Mouse (Mus musculus): ENCODE data around the gene Tmem97.
"Not testable (repeated sequence)": the region's sequence is repeated elsewhere in the genome, so short reads cannot be mapped to it uniquely, and the experiment has no call there.

Tmem97 gene

DNA sequence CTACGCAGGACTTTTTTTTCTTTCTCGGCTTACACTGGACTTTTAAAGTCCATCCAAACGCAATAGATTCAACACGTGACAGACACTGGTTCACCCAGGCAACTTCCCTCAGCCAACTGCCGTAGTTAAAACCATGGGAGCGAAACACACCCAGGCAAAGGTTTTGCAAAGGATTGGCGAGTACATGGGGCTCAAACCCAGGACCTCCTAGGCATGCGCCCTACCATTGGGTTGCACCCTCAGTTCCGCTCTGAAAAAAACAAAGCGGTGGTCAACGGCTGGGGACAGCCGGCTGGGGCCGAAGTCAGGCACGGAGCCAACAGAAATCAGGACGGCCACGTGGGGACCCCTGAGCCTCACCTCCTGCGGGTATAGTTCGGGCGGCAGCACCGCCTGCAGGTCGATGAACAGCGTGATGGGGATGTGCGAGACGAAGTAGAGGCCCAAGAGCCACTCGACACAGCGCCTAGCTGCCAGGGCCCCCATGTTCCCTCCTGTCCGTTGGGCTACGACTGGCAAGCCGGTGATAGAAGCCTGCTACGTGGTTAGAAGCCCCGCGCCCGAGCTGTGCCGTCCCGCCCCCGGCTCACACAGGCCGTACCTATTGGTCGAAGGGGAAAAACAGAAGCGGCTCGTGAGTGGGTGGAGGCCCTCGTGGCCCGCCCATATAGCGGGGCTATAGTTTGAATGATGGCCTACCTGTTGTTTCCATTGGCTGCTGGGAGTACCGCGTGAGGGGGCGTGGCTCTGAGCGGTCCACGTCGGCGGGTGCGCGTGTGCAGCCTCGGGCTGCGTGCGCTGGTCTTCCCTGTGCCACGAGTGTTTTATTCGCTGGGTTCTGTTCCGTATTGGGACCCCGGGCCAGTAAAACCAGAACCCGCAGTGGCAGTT is at the start of gene Tmem97:
TSS of gene Tmem97 (minus strand) at position 610 of the 891 bp plus-strand sequence.
- DNase-seq, result peak; percentile 97

DNA sequence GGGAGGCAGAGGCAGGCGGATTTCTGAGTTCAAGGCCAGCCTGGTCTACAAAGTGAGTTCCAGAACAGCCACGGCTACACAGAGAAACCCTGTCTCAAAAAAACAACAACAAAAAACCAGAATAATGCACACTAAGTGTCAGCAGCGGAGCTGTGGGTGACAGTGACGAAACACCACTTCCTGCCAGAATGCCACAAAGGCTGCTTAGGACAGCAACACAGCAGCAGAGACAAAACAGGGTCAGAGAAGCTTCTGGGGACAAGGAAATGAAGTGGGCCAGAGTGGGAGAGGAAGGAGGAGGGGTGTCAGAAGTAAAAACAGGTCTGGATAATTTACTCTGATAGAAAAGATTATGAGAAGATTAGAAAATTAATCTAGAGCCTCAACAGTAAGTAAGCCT is 49.5 kb upstream of the Tmem97 start:
- no peak for DNase-seq

DNA sequence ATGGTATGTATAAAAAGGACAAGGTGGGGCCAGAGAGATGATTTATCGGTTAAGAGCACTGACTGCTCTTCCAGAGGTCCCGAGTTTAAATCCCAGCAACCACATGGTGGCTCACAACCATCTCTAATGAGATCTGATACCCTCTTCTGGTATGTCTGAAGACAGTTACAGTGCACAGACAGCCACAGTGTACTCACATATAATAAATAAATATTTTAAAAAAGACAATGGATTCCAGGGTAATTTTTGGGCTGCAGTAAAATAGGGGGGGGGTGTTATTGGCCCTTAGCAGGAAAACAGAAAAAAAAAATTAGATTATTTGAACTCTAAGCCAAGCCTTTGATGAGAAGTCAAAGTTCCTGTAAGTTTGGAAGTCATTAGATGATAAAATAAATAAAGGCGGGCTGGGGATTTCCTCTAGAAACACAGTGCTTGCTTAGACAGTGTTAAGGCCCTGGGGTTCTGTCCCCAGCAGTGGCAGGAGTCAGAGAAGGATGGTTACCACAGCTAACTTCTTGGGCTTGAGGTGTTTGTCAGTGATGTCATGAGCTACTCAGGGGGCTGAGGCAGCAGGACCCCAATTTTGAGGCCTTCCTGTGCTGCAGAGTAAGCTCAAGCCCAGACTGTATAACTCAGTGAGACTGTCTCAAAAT is 48.3 kb upstream of the Tmem97 start:
- no peak for DNase-seq

DNA sequence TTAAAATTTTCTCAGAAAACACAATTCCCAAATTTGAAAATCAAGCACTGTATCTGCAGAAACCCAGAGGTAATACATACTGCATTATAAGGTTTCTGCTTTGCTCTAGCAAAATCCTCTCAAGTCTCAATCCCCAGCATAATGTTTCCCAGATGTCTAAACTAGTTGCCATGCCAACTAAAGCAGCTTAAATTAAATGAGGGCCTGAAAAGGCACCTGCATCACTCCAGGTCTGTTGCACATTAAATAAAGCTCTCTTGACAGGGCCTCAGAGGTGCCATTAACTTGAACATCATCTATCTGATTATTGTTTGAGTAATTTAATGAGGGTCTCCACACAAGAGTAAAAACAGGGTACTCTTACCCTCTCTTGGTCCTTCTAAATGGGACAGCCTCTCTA is 46.2 kb upstream of the Tmem97 start:
- DNase-seq, result no peak

DNA sequence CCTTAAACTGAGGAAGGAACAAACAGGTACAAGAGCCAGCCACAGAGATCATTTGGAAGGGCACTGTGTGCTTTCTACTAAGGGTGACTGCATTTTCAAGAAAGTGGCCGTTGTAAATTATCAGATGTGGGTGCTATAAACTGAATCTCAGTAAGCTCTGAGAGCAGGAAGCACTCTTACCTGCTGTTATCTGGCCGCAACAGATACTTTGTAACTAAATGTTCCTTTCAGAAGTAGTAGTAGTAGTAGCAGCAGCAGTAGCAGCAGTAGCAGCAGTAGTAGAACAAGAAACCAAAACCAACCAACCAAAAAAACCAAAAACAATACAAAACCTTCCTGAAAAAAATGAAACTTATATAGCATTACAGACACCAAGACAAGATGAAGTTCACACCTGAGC is 45.2 kb upstream of the Tmem97 start:
- no peak for DNase-seq

DNA sequence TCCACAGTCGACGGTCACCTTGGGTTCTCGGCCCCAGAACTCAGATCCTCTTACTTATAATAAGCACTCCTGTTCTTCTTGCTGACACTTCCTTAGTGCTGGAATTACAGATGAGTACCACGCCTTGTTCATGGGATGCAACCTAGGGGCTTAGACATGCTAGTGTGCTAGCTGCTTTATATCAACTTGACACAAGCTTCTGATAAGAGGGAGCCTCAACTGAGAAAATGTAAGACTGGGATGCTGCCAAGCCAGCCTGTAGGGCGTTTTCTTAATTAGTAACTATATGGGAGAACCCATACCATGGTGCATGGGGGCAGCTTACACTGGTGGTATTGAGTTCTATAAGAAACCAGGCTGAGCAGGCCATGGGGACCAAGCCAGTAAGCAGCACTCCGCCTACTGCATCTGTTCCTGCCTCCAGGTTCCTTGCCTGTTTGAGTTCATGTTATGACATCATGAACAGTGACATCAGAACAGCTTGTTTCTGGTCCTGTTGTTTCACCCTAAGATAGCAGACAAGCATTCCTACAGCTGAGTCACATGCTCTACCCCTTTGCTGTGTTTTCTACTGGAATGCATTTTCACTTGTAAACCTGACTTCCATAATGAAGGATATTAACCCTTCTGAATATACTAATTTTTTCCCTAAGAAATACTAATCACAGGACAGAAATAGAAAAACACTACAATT is 43.8 kb upstream of the Tmem97 start:
- no peak for DNase-seq

DNA sequence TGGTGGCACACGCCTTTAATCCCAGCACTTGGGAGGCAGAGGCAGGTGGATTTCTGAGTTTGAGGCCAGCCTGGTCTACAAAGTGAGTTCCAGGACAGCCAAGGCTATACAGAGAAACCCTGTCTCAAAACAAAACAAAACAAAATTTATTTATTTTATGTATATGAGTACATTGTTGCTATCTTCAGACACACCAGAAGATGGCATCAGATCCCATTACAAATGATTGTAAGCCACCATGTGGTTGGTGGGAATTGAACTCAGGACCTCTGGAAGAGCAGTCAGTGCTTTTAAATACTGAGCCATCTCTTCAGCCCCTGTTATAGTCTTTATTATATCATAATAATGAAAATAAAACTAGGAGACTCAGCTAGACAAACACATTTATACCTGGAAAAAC is 37.1 kb upstream of the Tmem97 start:
- DNase-seq, result not testable (repeated sequence)

DNA sequence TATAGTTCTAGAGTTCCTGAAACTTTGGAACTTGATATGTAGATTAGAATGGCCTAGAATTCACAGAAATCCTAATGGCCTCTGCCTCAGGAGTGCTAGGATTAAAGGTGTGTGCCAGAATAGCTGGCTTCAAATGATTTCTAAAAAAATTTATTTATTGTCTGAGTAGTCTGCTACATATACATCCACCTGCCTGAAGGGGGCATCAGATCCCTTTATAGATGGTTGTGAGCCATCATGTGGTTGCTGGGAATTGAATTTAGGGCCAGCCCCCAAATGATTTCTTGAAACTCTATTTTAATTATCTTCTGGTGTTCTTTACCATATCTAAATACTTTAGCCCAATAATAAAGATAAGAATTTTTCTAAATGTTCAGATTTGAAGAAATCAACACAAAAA is 35.5 kb upstream of the Tmem97 start:
- DNase-seq, result no peak

DNA sequence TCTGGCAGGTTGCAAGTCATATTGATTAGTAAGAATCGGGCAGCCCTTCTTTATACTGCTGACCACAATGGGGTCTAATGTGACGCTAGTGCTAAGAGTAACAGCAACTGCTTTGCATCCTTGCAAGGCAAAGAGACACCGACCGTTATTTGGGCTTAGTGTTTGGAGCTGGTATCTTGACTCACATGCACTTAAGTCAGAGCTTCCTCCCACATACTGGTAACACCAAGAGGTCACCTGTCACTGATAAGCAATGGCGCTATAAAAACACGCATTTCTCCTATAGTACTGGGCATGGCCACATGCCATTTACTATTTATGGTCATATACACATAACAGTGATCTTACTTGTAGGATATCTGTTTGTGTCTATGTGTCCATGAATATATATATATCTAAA is 32.3 kb upstream of the Tmem97 start:
- DNase-seq, result no peak

DNA sequence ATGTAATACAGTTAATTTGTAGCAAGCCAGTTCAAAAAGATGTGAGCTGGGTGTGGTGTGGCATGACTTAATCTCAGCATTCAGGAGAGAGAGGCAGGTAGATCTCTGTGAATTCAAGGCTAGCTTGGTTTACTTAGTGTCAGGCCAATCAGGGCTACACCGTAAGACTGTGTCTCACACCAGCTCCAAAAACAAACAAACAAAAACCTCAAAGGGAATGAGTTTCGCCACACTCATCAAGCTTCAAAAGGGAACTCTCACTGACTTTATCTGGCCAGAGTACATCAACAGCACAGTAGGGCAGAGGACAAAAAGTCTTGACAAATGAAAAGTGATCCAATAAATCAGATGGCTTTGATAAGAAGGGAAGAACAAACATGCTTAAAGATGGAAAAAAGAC is 24.4 kb upstream of the Tmem97 start:
- no peak for DNase-seq

DNA sequence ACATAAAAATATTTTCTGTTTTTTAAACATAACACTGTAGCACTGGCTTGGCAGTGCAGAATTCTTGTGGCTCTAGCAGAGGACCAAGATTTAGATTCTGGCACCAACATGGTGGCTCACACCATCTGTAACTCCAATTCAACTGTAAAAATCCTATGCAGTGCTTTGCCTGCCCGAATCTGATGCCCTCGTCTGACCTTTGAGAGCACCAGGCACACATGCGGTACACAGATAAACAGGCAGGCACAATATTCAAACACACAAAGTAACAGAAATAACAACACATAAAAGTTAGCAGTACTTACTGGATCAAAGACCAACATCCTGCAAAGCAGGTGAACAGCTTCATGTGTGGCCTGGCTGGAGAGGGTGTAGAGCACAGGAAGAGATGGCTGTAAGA is 24.0 kb upstream of the Tmem97 start:
- DNase-seq, result no peak

DNA sequence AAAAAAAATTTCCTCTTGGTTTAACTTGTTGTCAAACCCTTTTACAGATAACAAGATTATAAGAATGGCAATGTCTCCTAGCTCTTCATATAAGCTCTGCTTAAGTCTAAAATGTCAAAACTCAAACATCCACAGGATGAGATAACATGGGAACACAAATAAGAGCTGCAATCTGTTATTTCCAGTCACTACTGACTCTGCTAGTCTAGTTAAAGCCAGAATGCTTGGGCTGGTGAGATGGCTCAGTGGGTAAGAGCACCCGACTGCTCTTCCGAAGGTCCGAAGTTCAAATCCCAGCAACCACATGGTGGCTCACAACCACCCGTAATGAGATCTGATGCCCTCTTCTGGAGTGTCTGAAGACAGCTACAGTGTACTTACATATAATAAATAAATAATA is 23.5 kb upstream of the Tmem97 start:
- DNase-seq, result not testable (repeated sequence)

DNA sequence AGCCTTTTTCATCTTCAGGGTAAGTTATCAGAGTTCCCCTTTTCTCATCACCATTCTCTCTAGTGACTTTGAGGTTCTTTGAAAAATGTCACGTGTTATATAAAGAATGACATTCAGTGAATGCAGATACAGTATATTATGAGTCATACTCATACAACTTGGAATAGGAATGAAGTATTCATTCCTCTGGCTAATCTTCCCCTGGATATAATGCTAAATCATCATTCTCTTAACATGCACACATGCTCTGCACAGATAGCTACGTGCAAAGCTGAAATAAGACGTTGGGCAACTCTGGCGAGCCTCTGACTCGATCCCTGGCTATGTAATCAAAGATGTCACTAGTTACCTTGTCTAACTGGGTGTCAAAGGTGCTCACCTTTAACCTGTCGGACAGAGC is 21.3 kb upstream of the Tmem97 start:
- no peak for DNase-seq

DNA sequence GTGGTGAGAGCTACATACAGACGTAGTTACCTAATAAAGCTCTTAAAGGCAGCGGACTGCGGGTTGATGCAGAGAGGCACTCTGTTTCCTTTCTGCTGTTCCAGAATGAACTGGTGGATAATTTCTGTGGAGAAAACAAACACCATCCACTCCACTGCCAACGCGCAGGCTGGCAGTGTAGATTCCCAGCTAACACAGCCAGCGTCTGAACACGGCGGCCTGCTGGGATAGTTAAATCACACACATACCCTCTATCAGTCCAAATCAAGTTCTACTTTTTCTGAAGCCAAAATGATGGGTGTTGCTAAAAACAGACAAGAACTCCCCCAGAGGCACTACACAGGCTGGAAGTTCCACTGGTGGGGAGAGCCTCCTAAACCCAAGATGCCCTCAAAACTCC is 20.9 kb upstream of the Tmem97 start:
- DNase-seq, result no peak

DNA sequence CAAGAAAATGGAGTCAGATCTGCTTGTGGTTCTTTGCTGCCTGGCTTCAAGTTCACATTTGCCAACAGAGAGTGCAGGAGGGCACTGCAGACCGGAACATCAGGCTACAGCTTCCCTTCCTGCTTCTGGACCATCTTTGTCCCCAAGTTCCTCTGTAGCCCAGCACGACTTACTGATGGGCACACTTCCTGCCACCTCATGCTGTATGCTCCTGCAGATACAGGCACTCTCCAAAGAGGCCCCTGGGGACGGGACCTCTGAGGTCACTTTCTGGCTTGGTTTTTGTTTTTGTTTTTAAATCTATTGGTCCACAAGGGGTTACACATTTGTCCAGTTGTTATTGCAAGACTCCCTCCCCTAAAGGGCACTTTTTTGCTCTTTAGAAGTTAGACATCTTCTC is 19.2 kb upstream of the Tmem97 start:
- DNase-seq, result no peak

DNA sequence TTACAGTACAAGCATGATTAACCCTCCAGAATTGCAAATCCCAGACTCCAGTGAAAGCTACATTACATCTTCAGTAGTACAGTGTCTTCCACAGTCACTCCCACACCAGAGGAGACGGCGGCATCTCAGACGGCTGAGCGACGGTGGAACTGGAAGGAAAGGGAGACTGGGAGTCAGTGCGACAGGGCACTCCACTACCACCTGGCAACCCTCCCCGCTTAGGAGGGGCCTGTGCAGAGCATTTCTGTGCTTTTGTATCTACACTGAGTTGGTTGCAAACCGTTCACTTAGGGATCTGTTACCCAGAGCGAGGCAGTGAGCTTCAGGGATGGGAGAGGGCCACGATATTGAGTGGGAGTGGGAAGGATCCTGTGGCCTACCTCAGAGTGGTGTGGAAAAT is 18.2 kb upstream of the Tmem97 start:
- DNase-seq, result no peak

DNA sequence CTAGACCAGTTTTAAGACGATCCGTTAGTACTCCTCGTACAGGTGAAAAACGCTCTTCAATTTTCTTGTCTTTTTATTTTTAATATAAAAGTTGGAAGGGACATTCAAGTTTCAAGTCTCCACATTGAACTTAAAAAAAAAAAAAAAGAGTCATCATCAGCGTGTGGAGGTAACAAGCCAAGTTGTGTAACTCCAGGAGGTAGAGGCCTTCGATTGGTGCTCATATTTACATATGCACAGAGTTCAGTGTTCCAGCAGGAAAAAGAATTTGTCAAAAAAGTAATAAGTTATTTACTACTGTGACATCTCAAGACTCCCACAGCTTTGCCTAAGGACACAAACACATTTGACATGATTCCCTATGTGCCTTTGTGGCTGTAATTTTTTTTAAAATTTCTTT is 17.0 kb upstream of the Tmem97 start:
- DNase-seq, result no peak

DNA sequence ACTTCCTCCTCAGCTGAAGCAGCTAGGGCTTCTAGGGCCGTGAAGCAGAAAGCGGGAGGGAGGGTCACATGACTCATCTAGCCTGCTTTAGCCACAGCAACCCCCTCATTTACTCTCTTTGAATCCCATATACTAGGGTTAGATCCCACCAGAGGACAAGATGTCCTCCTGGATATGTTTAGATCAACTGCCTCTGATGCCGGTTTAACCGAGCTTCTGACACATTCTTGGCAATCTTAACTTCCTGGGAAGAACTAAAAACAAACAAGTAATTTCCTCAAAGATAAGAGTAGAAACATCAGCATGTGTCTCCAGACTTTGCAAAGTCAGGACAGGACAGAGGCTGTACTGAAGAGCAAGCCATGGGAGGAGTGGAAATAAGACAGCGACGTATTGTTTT is 16.2 kb upstream of the Tmem97 start:
- DNase-seq, result no peak

DNA sequence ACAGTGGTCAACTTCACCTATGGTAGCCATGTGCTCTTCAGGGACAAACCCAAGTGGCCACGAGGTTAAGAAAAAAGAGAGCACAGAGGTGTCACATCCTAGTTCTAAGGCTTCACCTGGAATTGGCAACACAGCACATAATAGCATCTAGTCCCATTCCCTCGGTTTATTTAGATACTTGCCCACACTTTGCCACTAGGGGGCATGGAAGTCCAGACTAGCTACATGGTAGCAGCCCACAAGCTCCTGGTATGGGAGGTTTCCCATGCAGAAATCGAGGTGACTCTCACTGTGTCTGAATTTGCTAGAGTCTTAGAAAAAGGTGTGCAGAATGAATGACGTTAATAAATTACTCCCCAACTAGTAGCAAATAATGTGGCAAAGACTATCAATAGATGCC is 9.9 kb upstream of the Tmem97 start:
- no peak for DNase-seq

DNA sequence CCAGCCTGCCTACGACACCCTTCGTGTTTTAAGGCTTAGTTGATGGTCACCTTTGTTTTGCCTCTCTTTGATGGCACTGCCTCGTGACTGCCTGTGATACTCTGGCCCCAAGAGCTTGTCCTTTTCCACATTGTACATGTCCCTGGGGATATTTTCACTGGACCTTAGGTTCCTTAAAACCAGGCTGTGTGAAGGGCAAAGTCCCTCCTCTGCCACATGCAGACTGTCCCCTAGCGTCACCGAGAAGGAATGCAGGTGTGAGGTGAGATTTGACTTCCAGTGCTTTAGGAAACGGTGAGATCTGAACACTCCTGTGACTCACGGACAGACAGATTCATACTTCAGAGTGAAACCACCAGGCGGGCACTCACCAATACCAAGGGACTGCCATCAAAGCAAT is 6.7 kb upstream of the Tmem97 start:
- DNase-seq, result no peak

DNA sequence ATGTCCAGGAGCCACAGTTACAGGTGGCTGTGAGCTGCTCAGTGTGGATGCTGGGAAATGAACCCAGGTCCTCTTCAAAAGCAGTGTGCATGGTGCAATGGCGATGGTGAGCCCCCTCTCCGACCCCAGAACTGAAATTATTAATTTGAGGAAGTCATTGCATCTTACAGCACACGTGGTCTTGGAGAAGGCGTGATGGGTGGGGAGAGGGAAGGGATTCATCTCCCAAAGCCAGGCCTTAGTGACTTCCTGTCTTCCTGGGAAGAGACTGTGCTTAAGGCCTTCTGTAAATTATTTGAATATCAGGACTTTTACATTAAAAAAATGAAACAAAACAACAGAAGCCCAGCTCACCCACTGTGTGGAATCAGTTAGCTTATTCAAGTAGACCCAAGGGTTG is 5.5 kb upstream of the Tmem97 start:
- no peak for DNase-seq

DNA sequence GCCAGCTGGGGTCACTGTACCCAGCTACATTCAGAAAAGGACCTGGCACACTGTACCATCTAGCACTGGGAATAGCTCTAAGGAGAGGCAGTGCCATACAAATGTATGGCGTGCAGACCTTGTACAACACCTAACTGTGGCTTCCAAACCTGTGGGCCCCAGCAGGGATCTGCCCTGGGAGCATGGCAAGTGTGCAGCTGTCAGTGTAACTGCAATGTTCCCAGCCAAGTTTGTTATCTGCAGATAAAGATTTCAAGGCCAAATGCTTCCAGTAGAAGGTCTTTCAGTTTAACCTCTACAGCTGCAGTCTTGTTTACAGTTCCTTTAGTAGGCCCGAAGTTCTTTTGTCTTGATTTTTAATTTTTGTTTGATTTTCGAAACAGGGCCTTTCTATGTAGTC is 5.0 kb upstream of the Tmem97 start:
- no peak for DNase-seq

DNA sequence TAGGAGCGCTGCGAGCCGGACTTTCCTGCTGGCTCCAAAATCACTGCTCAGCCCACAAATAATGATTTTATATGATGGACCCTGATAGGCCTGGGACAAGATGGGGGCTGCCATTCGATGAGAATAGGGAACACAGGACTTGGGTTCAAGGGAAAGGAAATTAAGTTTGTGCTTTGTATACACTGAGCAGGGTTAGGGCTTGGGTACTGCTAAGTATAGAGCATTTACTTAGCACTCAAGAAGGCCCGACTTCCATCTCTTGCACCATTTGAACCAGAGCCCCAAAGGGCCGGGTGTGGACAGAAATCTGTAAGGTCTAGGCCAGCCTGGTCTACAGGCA is 452 bp upstream of the Tmem97 start:
- DNase-seq, result no peak

DNA sequence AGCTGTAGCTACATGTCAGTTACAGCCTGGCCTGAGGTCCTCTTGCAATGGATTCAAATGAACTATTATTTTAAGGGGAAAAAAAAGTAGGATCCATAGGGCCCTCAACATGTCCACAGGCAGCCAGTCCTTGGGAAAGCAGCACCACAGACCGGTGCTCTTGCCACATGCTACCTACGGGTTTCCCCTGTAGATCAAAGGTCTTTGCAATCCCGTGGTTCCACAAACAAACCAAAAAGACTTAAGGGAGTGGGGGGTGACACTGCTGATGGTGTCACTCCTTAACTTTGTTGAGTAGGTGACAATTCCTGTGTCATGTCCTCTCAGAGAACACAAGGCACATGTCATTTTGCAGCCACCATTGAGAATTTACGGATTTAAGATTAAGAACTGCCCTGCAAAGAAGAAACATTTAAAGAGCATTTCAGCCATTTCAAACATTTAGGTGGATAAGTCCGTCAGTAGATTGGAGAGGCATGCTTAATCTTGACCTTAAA is 1.0 kb downstream of the Tmem97 start:
- DNase-seq, result no peak
